Mouse (Mus musculus): ENCODE results near the gene Cdh19. TPM values are rescaled to one million over a fixed set of nuclear protein-coding genes. Genes with fewer than 3 reads are reported as not detected.

Cdh19 gene
- polyA plus RNA-seq, 1 experiment = 0.04 TPM

DNA sequence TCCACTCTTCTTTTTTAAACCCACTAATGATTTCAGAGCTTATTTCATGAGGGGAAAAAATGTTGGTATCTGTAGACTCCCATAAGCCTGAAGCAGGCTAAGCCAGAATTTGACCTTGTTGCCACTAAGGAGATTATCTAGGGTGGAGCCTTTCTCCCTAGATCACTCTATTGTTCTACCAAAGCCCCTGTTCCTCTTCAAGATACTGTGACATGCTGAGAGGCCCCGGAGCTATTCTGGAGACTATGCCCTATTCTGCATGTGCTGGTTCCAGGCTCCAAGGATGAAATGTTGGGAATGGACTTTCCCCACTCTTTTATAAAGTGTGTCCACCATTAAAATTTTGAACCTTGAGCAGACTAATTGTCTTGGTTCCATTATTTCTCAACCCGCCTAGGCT is 73.1 kb downstream of the Cdh19 start:
- Histone ChIP-seq H3K36me3 (ENCODE audit: control insufficient read depth, insufficient read depth, low read length) (no peaks in the 10 kb centered on the region), H3K27me3 (ENCODE audit: control insufficient read depth, insufficient read depth, low read length) (no peaks in the 10 kb centered on the region), H3K4me3 (ENCODE audit: extremely low read depth, insufficient read depth, insufficient read length) (no peak overlapping the region), H3K27ac (ENCODE audit: insufficient read depth, low read length) (no peak overlapping the region), H3K4me1 (ENCODE audit: control insufficient read depth, insufficient read depth, insufficient read length) (no peaks in the 10 kb centered on the region)
- DNase-seq (ENCODE audit: low read depth in 1 of 2, low spot score in 2 of 2) = no peak
- TF ChIP-seq POLR2A (IDR thresholded peaks at IDR 0.05; ENCODE audit: low read depth, low read length) (no peak), CTCF (IDR thresholded peaks at IDR 0.05; ENCODE audit: extremely low read depth, insufficient read depth, insufficient read length, insufficient replicate concordance) (no peak)
- 85% methylated on average over 2 of the region's 2 CpGs for WGBS
